Mouse (Mus musculus) heart, embryonic 13.5 days (tissue): ENCODE data around the gene Prdm2. TPM values are rescaled to one million over a fixed set of nuclear protein-coding genes. Genes with fewer than 3 reads are reported as not detected.

Source experiments
- ATAC-seq: fragments of 200-750 bp; cut with Nextera tagmentation; 2 replicates; pipeline ENCODE4 v1.8.0; 2017; ENCODE audit warnings: moderate TSS enrichment; ENCODE audit not compliant: insufficient number of reproducible peaks, low FRiP score, low TSS enrichment; ENCODE audit errors: extremely low read depth
- H3K27ac ChIP-seq: fragments of 300-500 bp; sonication (generic); replicated peaks from 2 replicates; pipeline ENCODE4 v1.5.1; 2015; ENCODE audit warnings: moderate library complexity, mild to moderate bottlenecking, inconsistent platforms
- H3K27me3 ChIP-seq: fragments of 300-500 bp; sonication (generic); replicated peaks from 2 replicates; pipeline ENCODE4 v1.6.1; 2015; ENCODE audit warnings: mild to moderate bottlenecking, inconsistent platforms
- H3K36me3 ChIP-seq: fragments of 300-500 bp; sonication (generic); 2 replicates; pipeline ENCODE4 v1.6.1; 2015; ENCODE audit warnings: mild to moderate bottlenecking, inconsistent platforms
- H3K4me1 ChIP-seq: fragments of 300-500 bp; sonication (generic); 2 replicates; pipeline ENCODE4 v1.6.1; 2015; ENCODE audit warnings: inconsistent platforms
- H3K4me2 ChIP-seq: fragments of 300-500 bp; sonication (generic); 2 replicates; pipeline ENCODE4 v1.6.1; 2015; ENCODE audit warnings: inconsistent platforms, mild to moderate bottlenecking, moderate library complexity
- H3K4me3 ChIP-seq: fragments of 300-500 bp; sonication (generic); 2 replicates; pipeline ENCODE4 v1.5.1; 2015; ENCODE audit warnings: moderate library complexity, mild to moderate bottlenecking, inconsistent platforms
- H3K9ac ChIP-seq: fragments of 300-500 bp; sonication (generic); 2 replicates; pipeline ENCODE4 v1.6.1; 2015; ENCODE audit warnings: inconsistent platforms, mild to moderate bottlenecking, moderate library complexity
- H3K9me3 ChIP-seq: fragments of 300-500 bp; sonication (generic); 2 replicates; pipeline ENCODE4 v1.6.1; 2016; ENCODE audit warnings: inconsistent platforms
- WGBS: fragments of 180-500 bp; shearing (Covaris S2); methylation state at CpG from one replicate; pipeline ENCODE4 v1.1.7; 2015; ENCODE audit warnings: mixed read lengths; 5-methylcytosine and 5-hydroxymethylcytosine counted together
- polyA plus RNA-seq: library from polyadenylated mRNA; unstranded; fragments of >200 nt; fragmentation: Nextera tagmentation; extraction: Ambion mirVana; gene quantifications from 2 replicates; pipeline ENCODE4 v1.2.1, GENCODE M21; 2015

The Prdm2 gene
- polyA plus RNA-seq, 1 experiment from 2014 or later: 7.0 TPM

DNA sequence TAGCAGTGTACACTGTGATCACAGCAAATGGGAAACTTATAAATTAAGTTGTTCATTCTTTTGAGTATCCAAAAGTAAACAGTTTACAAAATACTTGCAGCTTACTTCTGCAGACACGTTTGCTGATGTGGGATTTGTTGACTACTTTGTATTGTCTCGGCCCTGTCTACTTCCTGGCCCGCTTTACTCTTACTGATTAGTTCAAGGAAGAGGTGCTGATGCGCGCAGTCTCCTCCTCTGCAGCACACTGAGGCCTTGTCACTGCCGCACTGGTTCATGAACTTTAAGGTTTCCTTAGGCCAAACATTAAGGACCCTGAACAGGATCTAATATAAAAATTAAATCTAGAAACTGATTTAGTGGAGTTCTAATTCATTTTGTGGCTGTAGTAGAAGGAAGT, 58.2 kb downstream of the Prdm2 start:
- Histone ChIP-seq H3K4me3 (no peak overlapping the region), H3K27me3 (no peaks in the 10 kb centered on the region)
- WGBS: 63% methylated on average over 6 of the region's 6 CpGs

DNA sequence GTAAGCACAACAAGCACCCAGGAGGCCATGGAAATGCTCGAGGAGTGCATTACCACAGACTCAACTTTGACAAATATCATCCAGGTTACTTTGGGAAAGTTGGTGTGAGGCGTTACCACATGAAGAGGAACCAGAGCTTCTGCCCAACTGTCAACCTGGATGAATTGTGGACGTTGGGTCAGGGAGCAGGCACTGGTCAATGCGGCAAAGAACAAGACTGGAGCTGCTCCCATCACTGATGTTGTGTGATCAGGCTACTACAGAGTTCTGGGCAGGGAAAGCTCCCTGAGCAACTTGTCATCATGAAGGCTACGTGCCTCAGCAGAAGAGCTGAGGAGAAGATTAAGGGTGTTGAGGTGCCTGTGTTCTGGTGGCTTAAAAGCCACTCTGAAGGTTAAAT, 60.2 kb downstream of the Prdm2 start:
- Histone ChIP-seq H3K36me3 (no peaks in the 10 kb centered on the region), H3K27me3 (no peaks in the 10 kb centered on the region), H3K4me2 (no peak overlapping the region), H3K27ac (no peak overlapping the region), H3K4me3 (no peak overlapping the region), H3K9me3 (no peaks in the 10 kb centered on the region), H3K9ac (no peak overlapping the region), H3K4me1 (peaks cover 71% of the 10 kb centered on the region)
- WGBS: 84% methylated on average over 5 of the region's 5 CpGs
- no peak for ATAC-seq

More for the DNA sequence above, 58.2 kb downstream of the Prdm2 start:
- no peak overlapping the region for H3K27ac ChIP-seq
- ATAC-seq: no peak
- H3K9me3 ChIP-seq: no peaks in the 10 kb centered on the region
- peaks cover 79% of the 10 kb centered on the region for H3K4me1 ChIP-seq
- 0 out of 2 replicates have a peak overlapping the region, but pooled peaks have one; percentile 3 for H3K9ac ChIP-seq
- H3K4me2 ChIP-seq: no peak overlapping the region
- H3K36me3 ChIP-seq: 0 out of 2 replicates have a peak, but pooled peaks cover 5% of the 10 kb centered on the region

GRCm38 (mm10) chr4:143151267-143151666, 61.5 kb downstream of the Prdm2 start:
- no peak overlapping the region for H3K9ac ChIP-seq
- no peak overlapping the region for H3K27ac ChIP-seq
- ATAC-seq: no peak
- H3K27me3 ChIP-seq: no peaks in the 10 kb centered on the region
- WGBS: 79% methylated on average over 1 of the region's 1 CpGs
- peaks cover 71% of the 10 kb centered on the region for H3K4me1 ChIP-seq
- no peak overlapping the region for H3K4me3 ChIP-seq
- no peaks in the 10 kb centered on the region for H3K9me3 ChIP-seq
- H3K4me2 ChIP-seq: no peak overlapping the region
- H3K36me3 ChIP-seq: no peaks in the 10 kb centered on the region

GRCm38 (mm10) chr4:143147666-143148065, 65.1 kb downstream of the Prdm2 start:
- no peak for ATAC-seq
- H3K9ac ChIP-seq: no peak overlapping the region
- H3K4me2 ChIP-seq: no peak overlapping the region
- peak overlapping the region; percentile 24; the same call in 1 of the 2 replicates for H3K27ac ChIP-seq
- 57% methylated on average over 3 of the region's 3 CpGs for WGBS
- no peaks in the 10 kb centered on the region for H3K36me3 ChIP-seq
- H3K9me3 ChIP-seq: no peaks in the 10 kb centered on the region
- no peaks in the 10 kb centered on the region for H3K27me3 ChIP-seq
- peaks cover 62% of the 10 kb centered on the region for H3K4me1 ChIP-seq
- H3K4me3 ChIP-seq: no peak overlapping the region

DNA sequence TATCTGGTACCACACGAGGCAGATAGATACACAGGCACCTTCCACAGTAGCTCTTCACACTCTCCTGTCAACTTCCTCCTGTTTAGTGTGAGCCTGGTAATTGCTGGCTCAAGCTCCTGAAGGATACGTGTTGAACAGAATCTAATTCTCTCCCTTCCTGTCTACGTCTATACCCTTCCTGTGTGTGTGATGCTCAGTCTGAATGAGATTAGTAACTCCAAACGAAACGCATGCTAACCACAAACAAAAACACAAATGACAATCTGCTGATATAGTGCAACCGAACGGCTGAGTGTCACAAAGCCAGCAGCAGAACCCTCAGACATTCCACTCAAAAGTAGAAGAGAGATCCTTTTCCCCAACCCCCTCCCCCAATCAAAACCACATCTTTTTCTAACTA, 69.2 kb downstream of the Prdm2 start:
- peaks cover 34% of the 10 kb centered on the region for H3K36me3 ChIP-seq
- H3K27ac ChIP-seq: no peak overlapping the region
- H3K4me2 ChIP-seq: no peak overlapping the region
- 28% methylated on average over 7 of the region's 7 CpGs for WGBS
- H3K27me3 ChIP-seq: no peaks in the 10 kb centered on the region
- no peaks in the 10 kb centered on the region for H3K9me3 ChIP-seq
- no peak overlapping the region for H3K9ac ChIP-seq
- H3K4me1 ChIP-seq: peaks cover 47% of the 10 kb centered on the region
- no peak overlapping the region for H3K4me3 ChIP-seq
- ATAC-seq: no peak

DNA sequence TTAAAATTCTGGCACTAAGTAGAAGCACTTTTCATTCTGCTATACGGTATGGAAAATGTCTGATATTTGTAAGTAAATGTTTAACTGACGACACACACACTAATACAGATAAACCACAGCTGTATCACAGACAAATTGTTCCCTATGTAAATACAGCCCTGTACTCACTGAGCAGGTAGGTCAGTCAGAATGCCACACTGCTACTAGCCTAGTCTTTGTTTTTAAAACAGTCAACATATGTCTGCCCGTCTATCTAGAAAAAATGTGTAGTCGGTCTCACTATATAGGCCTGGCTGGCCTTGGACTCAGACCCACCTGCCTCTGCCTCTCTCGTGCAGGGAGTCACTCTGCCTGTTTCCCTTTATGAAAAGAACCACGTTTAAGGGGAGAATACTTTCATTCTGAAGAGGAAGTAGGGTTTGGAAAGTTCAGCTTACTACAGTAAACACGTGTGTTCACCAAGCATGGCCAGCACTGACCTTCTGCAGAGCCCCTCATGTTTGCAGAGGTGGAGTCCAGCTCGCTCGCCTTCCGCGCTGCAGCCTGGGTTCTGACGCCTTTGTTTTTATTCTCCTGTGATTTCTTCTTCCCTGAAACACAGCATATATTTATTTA, 71.0 kb downstream of the Prdm2 start:
- Histone ChIP-seq H3K27me3 (no peaks in the 10 kb centered on the region), H3K27ac (no peak overlapping the region), H3K4me2 (no peak overlapping the region), H3K4me3 (no peak overlapping the region), H3K4me1 (peaks cover 29% of the 10 kb centered on the region), H3K9me3 (no peaks in the 10 kb centered on the region), H3K9ac (no peak overlapping the region; the same call in 1 of the 2 replicates), H3K36me3 (peaks cover 40% of the 10 kb centered on the region)
- WGBS: 79% methylated on average over 12 of the region's 12 CpGs
- no peak for ATAC-seq

- Histone ChIP-seq H3K4me1 (peaks cover 20% of the 10 kb centered on the region), H3K27me3 (no peaks in the 10 kb centered on the region), H3K4me2 (no peak overlapping the region), H3K27ac (no peak overlapping the region), H3K4me3 (no peak overlapping the region), H3K9ac (no peak overlapping the region), H3K9me3 (no peaks in the 10 kb centered on the region), H3K36me3 (peaks cover 48% of the 10 kb centered on the region)
- ATAC-seq: no peak
- 82% methylated on average over 3 of the region's 3 CpGs for WGBS
Measured at GRCm38 (mm10) chr4:143140940-143141339, 71.9 kb downstream of the Prdm2 start.

GRCm38 (mm10) chr4:143132433-143132832, 80.4 kb downstream of the Prdm2 start:
- H3K36me3 ChIP-seq: peaks cover 86% of the 10 kb centered on the region
- H3K27ac ChIP-seq: no peak overlapping the region

GRCm38 (mm10) chr4:143130441-143130840, 82.4 kb downstream of the Prdm2 start:
- no peaks in the 10 kb centered on the region for H3K27me3 ChIP-seq
- 92% methylated on average over 5 of the region's 5 CpGs for WGBS
- no peak overlapping the region for H3K27ac ChIP-seq
- no peak overlapping the region for H3K4me2 ChIP-seq
- no peaks in the 10 kb centered on the region for H3K9me3 ChIP-seq
- no peak overlapping the region for H3K4me3 ChIP-seq
- H3K4me1 ChIP-seq: peaks cover 24% of the 10 kb centered on the region; the same call in 1 of the 2 replicates
- H3K36me3 ChIP-seq: peaks cover 82% of the 10 kb centered on the region
- no peak for ATAC-seq
- no peak overlapping the region for H3K9ac ChIP-seq

More at GRCm38 (mm10) chr4:143132433-143132832, 80.4 kb downstream of the Prdm2 start:
- Histone ChIP-seq H3K4me1 (peaks cover 17% of the 10 kb centered on the region; the same call in 1 of the 2 replicates), H3K27me3 (no peaks in the 10 kb centered on the region), H3K9me3 (no peaks in the 10 kb centered on the region), H3K4me3 (no peak overlapping the region), H3K4me2 (no peak overlapping the region), H3K9ac (no peak overlapping the region)
- ATAC-seq: no peak
- 89% methylated on average over 7 of the region's 7 CpGs for WGBS

GRCm38 (mm10) chr4:143129261-143129760, 83.5 kb downstream of the Prdm2 start:
- Histone ChIP-seq H3K4me2 (no peak overlapping the region), H3K27me3 (no peaks in the 10 kb centered on the region), H3K4me3 (no peak overlapping the region), H3K9ac (no peak overlapping the region), H3K27ac (no peak overlapping the region), H3K4me1 (peaks cover 26% of the 10 kb centered on the region; the same call in 1 of the 2 replicates), H3K36me3 (peaks cover 70% of the 10 kb centered on the region), H3K9me3 (no peaks in the 10 kb centered on the region)
- 70% methylated on average over 4 of the region's 4 CpGs for WGBS
- ATAC-seq: no peak

DNA sequence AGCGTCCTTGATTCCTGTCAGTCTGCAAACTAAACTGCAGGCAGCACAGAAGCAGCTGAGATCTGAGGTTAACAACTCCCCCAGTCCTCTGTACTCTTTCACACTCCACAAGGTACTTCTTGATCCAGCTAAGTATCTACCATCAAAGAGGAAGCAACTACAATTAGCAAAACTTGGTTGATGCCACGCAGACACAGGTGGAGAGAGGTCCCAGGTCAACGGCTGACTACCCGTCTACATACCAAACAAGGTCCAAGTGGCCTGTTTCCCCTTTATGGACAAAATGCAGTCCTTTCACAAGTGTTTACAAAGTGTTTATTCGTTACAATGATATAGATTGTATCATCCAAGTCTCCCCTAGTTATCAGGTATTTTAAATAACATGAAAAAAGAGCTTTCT, 85.6 kb downstream of the Prdm2 start:
- H3K9me3 ChIP-seq: no peaks in the 10 kb centered on the region
- peaks cover 49% of the 10 kb centered on the region for H3K36me3 ChIP-seq
- H3K4me1 ChIP-seq: peaks cover 47% of the 10 kb centered on the region
- 78% methylated on average over 5 of the region's 5 CpGs for WGBS
- ATAC-seq: no peak
- no peak overlapping the region for H3K4me3 ChIP-seq
- no peak overlapping the region for H3K9ac ChIP-seq
- no peaks in the 10 kb centered on the region for H3K27me3 ChIP-seq
- H3K4me2 ChIP-seq: no peak overlapping the region
- H3K27ac ChIP-seq: no peak overlapping the region

GRCm38 (mm10) chr4:143126476-143126875, 86.3 kb downstream of the Prdm2 start:
- H3K9ac ChIP-seq: no peak overlapping the region
- 93% methylated on average over 14 of the region's 14 CpGs for WGBS

More at GRCm38 (mm10) chr4:143126476-143126875, 86.3 kb downstream of the Prdm2 start:
- Histone ChIP-seq H3K27me3 (no peaks in the 10 kb centered on the region), H3K27ac (no peak overlapping the region), H3K4me3 (no peak overlapping the region), H3K4me2 (no peak overlapping the region), H3K9me3 (no peaks in the 10 kb centered on the region), H3K4me1 (peaks cover 47% of the 10 kb centered on the region), H3K36me3 (peaks cover 42% of the 10 kb centered on the region)
- ATAC-seq: no peak
